Mouse (Mus musculus) 3134 (cell line): ENCODE data around the gene Dixdc1.

Experiments
- DNase-seq: peaks from one replicate; pipeline ENCODE4 v3.0.0-alpha.2; 2011; ENCODE audit warnings: low spot score; ENCODE audit not compliant: insufficient read length; ENCODE audit errors: extremely low read depth

Gene Dixdc1

DNA sequence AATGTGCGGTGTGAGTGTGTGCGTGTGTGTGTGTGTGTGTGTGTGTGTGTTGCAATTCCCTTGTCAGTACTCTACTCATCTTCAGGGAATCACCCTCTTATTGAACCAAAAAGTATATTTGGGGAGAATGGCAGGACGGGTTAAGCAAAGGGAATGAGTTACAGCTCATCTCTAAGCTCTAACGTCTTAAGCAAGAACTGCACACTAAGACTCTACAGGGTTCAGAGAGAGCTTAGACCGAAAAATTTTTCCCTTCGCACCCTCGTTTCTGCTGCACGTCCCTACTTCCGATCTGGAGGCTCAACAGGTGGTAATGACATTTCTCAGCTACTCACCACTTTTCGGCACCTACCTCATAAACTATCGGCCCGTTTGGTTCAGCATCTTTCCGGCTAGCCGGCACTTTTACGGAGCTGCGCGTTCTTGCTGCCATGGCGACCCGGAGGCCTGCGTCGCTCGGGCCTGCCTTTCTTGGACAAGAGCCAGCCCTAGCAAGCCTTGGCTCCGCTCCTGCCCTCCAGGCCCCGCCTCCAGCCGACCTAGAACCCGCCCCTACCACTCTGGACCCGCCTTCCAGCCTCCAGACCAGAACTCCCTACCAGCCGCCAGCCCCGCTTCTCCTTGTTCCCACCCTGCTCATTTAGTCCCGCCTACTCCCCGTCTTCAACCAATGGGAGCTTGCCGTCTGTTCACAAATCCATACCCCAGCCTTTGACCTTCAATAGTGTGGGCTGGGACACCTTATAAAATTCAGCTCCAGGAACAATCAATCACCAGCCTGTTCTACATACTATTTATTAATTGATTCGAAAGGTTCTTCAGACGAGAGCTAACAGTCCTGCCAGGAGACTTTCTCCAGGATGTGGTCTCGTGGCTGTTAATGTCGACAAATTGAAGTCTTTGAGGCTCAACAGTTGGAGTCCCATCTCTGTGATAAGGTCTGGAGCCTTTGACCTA lies at the start of gene Dixdc1:
Dixdc1 (minus strand) TSS at position 604 of the 957 bp plus-strand sequence.
- no peak for DNase-seq

DNA sequence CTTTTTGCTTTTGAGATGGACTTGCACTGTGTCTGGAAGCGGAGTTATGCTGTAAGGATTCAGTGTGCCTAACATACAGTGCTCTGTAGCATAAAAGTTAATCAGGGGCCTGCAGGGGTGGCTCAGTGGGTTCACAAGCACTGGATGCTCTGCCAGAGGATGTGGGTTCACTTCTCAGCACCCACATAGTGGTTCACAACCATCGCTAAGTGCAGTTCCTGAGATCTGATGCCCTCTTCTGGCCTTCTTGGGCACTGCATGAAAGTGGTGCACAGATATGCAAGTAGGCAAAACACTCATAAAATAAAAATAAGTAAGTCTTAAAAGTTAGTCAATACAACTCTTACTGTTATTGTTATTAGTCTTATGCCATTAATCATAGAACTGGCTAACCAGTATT lies 42.8 kb upstream of the Dixdc1 start:
- DNase-seq, result peak; percentile 30

DNA sequence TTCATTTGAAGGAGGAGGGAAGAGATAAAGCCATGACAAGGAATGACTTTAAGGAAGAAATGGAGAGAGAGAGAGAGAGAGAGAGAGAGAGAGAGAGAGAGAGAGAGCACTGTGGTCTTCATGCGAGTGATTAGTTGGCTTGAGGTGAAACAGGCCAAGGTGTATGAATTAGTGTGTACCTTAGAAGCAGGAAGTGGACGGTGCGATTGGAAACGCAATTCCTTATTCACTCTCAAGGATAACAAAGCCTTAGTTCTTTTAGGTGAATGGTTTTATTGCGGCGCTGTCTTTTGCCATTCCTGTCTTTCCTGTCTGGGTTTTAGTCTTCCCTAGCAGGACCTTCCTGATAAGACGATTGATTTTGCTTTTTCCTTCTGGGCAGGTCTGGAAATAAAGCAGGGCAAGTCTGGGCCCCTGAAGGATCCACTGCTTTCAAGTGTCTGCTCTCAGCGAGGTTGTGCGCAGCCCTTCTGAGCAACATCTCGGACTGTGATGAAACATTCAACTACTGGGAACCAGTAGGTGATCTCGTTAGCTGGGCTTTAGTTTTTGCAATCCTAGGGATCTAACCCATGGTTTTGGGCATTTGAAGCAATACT lies 36.9 kb upstream of the Dixdc1 start:
- DNase-seq, result no peak

DNA sequence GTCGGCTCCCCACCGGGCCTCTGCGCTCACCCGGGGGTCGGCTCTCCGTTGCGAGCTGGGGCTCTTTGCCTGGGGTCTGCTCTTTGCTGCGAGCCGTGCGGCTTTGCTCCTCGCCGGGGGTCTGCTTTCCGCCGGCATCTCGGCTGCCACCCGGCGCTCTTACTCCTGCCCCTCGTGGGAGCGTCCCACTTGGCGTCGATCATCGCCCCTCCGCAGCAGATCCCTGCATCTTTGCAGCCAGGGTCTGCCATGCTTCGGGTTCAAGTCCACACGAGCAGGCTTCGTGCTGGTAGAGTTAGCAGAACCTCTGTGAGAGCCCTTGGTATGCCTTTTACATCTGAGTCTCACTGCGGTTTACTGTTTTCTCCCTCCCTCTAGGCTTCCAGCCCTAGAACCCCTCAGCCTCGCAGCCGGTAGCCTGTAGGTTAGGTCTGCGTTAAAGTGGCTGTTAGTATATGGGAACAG lies 36.4 kb upstream of the Dixdc1 start:
- DNase-seq, result peak; percentile 36

DNA sequence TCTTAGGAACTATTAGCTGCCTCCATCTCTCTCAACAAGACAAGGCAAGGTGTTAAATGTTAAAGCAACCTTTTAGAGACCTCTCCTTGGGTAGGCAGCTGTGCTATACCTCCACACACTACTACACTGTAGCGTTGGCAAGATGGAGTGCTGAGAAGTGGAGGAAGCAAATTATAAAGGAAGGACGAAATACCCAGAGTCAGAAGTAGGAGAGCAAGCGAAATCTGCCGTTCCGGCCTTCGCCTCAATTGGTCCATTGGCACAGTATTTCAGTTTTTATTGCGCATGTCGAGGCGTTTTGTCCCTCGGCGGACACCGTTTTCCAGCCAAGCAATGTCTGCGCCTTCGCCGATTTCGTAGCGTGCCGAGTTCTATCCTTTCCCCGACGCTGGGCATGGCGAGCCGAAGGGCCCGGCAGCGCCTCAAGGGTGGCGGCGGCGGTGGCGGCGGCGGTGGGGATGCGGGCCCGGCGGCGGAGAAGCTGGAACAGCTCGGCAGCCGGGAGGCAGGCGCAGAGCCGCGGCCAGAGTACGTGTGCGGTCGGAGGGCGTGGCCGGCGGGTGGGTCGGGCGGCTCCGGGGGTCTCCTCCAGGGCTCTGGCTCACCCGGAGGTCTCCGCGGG lies 35.8 kb upstream of the Dixdc1 start, which contains the start of the genes Alg9 and 1110032A03Rik:
Alg9 (plus strand) TSS at position 29 of the 622 bp plus-strand sequence.
1110032A03Rik (minus strand) TSS at position 530 of the 622 bp plus-strand sequence.
- DNase-seq, result peak; percentile 71

DNA sequence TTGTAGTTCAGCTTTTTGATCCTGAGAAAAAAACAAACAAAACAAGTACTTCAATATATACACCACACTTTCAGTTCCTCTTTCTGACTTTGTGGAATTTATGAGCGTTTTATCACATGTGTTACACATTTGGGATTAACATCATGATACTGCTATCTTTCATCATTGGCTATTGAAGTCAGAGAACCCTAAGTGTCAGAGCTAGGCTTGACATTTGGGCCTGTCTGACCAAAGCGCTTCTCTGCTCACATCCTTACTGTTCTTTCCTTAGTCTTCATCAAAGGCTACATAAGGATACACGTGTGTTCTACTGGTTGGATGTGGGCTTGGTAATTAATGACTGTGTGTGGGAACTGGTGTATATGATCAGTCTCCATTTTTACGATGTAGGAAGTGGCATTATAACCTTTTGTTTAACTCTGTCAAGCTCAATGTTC lies 34.7 kb upstream of the Dixdc1 start:
- no peak for DNase-seq

DNA sequence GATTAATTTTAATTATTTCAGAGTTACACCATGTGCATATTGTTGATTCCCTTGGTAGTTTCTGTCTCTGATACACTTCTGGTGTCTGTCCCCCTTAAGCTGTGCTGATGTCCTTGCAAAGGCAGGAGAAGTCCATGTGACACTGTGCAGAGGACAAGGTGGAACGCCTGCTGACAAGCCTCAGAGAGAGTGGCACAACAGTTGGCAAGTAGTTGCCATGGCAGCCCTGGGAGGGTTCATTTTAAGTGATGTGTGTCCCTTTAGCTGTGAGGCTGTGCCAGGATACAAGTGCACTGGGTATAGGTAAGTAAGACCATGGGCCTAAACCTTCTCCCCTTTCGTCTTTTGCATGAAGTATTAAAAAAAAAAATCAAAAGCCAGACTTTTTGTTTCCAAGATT lies 30.7 kb upstream of the Dixdc1 start:
- no peak for DNase-seq

DNA sequence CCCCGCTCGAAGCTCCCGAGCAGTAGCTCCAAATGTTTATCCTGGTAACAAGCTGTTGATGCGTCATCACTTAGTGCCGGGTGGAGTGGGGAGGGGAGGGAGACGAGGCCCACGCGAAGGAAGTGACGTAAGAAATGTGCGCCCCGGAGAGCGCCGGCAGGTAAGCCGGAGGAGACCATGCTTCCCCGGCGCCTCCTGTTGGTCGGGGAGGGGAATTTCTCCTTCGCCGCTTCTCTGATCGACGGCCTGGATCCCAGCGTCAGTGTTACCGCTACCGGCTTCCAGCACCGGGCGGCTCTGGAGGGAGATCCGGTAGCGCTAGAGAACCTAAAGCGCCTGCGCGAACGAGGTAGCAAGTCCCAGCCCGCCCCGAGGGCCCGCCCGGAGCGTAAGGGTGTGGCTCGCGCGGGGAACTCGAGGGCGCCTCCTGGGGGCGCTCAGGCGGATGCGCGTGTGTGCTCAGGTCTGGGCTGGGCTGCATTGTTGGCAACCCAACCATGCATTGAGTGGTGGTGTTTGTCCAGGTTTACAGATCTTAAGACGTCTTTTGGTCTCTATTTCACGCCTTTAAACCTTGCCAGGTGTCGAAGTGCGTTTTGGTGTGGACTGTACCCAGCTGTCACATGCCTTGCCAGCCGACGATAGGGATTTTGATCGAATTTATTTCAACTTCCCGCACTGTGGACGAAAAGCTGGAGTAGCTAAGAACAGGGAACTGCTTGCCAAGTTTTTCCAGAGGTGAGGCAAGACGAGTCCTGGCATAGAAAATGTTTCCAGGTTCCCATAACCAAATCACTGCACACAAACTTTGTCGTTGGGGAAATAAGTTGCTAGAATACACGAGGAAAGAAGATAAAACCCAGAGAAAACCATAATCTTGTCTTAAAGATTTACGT lies 29.0 kb upstream of the Dixdc1 start, which contains the start of gene Fdxacb1:
Fdxacb1 (plus strand) TSS at position 130 of the 896 bp plus-strand sequence.
- peak; percentile 94 for DNase-seq

DNA sequence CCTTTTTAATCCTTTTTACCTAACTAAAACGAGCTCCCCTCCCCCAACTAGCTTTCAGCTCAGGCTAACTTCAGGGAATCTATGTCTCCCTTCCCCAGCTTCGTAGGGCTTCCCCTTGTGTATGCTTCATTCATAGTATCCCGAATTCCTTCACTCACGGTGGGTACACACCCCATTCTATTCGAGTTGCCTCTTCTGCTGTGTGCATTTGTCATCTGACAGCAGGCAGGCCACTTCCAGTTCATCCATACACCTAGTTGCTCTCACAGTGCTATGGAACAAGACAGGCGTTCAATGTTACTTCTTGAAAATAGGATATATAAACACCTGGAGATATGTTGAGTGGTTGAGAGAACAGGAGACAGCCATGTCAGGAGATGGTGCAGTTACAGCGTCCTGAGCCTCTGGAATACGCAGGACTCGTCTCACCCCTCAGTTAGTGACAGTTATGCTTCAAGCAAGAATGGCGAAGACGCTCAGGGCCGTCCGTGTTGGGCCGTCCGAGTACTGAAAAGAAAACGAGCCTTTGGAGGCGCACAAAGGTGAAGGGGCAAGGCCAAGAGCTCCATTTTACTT lies 28.3 kb upstream of the Dixdc1 start:
- no peak for DNase-seq

DNA sequence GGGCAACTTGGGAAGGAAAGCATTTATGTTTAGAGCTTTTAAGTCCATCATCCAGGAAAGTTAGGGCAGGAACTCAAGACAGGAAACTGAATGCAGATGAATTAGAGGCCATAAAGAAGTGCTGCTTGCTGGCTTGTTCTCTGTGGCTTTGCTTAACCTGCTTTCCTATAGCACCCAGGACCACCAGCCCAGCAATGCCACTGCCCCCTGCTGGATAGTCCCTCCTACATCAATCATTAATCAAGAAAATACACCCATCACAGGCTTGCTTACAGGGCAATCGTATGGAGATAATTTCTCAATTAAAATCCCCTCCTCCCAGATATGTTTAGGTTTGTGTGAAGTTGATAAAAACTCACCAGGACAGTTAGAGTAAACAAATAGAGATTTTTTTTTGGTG lies 24.0 kb upstream of the Dixdc1 start:
- DNase-seq, result no peak

DNA sequence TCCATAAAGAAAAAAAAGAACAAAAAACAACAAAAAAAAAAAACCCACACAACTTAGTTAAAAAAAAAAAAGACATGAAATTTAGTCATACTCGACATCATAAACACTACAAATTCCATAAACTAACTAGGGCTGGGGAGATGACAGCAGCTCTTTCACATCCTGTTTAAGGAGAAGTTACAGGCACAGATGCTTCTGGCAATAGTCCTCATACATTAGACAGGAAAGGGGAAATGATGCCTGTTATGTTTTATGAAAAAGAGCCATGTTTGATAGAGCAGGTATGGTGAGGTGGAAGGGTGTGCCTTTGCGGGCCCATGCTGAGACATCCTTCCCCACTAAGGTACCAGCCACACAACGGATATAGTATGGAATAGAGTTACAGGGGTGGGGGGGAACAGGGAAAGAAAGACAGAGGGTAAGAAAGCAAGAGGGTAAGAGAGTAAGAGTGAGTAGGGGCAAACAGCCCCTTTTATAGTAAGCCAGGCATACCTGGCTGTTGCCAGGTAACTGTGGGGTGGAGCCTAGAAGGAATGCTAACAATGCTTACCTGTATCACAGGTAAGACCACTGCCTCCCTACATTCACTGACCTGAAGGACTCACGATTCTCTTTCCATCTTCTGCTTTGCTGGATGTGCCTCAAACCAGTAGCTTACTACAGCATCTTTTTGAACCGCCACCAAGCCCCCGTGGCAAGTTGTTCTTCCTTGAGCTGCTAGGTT lies 22.4 kb upstream of the Dixdc1 start:
- DNase-seq, result no peak

DNA sequence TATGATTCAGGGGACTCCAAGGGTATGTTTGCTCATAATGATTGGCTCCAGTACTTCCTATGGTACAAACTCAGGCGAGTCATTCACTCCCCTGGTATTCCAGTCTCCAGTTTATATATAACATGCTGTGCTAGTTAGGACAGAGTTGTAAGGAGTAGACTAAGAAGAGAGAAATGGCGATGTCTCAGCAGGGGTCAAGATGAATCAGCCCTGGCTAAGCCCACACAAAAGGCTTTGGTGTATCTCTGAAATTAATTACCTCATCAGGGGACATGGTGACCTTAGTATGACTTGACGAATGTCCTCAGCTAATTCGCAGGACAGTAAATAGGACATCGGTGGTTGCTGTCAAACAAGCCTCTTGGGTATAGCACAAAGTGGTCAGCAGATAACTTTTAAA lies 17.4 kb upstream of the Dixdc1 start:
- DNase-seq, result no peak

DNA sequence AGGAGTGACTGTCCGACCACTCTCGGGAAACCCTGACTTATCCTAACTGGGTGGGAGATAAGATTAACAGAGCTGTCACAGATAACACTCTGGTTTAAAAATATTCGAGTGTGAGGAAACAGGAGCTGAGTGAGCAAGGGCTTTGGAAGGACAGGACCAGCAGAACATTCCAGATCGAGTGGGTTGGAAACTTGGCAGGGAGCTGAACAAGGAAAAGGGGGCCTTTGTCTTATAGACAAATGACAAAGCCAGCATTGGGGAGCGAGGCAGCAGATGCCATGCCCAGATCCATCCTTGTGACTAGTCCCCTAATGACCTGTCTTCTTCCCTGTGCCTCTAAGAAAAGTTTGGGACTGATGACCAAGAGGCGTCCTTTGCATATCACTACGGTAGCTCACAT lies 14.6 kb upstream of the Dixdc1 start:
- no peak for DNase-seq

DNA sequence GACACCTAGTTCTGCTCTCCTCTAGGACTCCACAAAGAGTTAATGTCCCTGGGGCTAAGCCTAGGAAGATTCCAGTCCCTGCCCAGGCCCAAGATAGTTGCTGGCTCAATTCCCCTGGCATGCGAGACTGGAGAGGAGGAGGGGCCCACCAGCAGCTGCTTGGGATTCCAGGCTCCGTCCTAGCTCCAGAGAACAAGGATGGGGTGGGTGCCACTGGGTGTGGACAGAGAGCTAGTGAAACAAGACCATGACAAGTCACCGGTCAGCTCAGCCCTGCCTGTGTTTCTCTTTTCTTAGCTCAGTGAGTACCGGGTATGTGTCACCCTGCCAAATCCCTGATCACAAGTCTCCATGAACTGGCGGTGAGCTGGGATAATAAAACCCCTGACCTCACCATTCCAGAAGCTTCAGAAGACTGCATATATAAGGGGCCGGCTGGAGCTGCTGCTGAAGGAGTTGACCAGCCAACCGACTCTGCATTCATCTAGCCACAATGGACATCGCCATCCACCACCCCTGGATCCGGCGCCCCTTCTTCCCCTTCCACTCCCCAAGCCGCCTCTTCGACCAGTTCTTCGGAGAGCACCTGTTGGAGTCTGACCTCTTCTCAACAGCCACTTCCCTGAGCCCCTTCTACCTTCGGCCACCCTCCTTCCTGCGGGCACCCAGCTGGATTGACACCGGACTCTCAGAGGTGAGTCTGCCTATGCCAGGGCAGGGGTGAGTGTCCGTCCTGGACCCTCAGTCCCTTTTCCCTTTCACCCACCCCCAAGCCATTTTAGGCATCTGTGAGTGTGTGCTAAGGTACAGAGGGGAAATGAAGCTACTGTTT lies 13.7 kb upstream of the Dixdc1 start:
- peak; percentile 86 for DNase-seq

DNA sequence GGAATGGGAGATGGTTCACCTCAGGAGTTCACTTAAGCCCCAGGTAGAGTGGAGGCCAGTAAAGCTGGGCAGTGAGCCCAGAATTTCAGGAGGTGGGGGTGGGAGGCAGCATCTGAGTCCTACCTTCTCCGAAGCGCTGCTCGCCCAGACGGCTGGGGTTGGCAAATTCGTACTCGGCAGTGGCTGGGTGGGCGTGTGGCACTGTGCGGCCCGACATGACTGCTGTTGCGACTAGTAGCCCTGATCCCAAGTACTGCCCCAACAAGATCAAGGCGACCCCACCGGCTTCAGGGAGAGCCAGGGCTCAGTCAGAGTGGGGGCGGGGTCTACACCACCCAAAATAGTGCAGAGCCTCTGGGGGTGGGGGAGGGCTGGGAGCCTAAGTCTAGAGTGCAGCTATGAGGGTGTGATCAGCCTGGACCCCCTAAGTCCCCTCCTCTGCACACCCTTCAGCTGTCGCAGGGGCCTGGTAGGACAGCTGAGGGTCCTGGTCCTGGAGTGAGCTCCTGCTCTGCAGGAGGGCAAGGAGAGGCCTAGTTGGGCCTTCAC lies 12.8 kb upstream of the Dixdc1 start, which contains the start of gene Hspb2:
Hspb2 (minus strand) TSS at position 301 of the 549 bp plus-strand sequence.
- peak; percentile 79 for DNase-seq

DNA sequence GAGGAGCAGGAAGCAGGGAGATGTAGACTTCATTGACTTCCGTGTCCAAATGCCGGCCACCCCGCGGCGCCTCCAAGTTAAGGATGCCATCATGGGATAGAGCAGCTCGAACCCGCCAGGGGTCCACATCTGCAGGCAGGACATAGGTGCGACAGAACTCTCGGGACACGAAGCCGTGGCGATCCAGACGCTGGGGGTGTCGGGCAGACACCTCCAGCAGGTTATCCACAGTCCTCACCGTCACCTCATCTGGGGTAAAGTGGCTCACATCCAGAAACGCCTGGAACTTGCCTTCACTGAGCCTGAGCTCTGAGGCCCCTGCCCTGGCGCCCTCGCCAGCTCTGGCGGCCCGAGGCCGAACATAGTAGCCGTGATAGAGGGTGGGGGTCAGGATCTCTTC lies 12.0 kb upstream of the Dixdc1 start, which contains the start of gene Cryab:
Cryab (plus strand) TSS at position 3 of the 400 bp plus-strand sequence.
- peak; percentile 72 for DNase-seq

DNA sequence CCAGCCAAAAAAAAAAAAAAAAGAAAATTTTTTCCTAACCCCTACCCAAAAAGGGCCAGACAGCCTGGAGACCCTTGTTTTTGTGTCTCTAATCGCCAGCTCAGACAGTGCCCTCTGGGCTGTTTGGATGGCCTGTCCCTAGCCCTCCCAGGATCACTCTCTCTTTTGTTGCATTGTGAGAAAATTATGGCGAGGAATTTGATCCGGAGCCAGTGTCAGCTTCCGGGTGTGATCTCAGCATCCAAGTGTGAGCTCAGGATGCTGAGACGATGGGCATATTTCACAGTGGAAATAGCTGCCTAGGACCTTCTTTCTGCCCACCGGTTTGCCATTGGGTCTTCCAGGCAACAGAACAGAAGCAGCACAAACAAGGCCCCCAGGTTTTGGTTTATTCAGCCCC lies 11.4 kb upstream of the Dixdc1 start:
- DNase-seq, result no peak

DNA sequence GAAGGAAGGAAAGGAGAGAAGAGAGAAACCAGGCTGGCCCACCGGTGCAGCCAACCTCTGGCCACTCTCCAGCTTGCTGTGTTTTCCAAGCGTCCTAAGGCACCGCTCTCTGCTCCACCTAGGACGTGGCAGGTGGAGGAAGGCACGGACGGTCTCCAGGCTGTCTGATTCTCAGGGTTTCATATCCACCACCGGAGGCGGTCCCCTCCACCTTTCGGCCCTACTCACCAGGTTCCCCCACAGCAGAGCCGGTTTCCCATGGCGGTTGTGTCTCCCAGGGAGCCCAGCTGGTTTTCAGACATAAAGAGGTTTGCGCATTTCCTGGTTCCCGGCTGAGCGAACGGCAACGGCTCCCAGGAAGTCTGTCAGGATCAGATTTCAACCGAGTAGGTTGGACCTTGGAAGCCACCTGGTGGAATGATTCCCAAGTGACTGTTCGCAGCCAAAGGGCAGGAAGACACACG lies 6.9 kb upstream of the Dixdc1 start, which contains the start of gene 2310030G06Rik:
2310030G06Rik (minus strand) TSS at position 323 of the 464 bp plus-strand sequence.
- DNase-seq, result no peak
